Mouse (Mus musculus): Measurements from ENCODE around the gene Dlgap4. TPM values are rescaled to one million over a fixed set of nuclear protein-coding genes. Genes with fewer than 3 reads are reported as not detected.

Dlgap4 gene
- polyA plus RNA-seq, 1 experiment from 2014 or later, result 66.4 TPM

DNA sequence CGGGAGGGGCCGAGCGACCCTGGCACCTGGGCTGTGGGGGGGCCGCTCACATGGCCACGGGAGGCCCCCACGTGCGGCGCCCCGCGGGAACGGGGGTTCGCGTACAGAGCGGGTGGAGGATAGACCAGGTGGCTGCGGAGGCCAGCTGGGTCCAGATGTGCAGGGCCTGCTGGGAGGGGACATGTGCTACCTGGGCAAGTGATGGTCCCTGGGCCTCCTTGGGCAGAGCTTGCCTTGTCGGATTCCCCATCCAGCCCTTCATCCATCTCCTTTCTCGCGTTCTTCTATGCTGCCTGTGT is 702 bp downstream of the Dlgap4 start:
- no peaks in the 10 kb centered on the region for H3K9me3 ChIP-seq (ENCODE audit: control insufficient read depth, low read length)
- 0% methylated on average over 18 of the region's 18 CpGs for WGBS

GRCm38 (mm10) chr2:156614661-156615654 is 1.5 kb downstream of the Dlgap4 start:
- peak; percentile 13; the same call in 1 of the 2 replicates for ATAC-seq (ENCODE audit: low read depth)
- WGBS, result 9% methylated on average over 31 of the region's 31 CpGs
- no peak overlapping the region for H3K27ac ChIP-seq (ENCODE audit: low read length)
- no peaks in the 10 kb centered on the region for H3K36me3 ChIP-seq (ENCODE audit: control insufficient read depth, insufficient read depth, low read length)
- H3K4me1 ChIP-seq (replicated peaks; ENCODE audit: control insufficient read depth, insufficient read depth, low read length), result peaks cover 16% of the 10 kb centered on the region
- H3K4me2 ChIP-seq (ENCODE audit: low read depth, low read length), result peak overlapping the region; percentile 99; the same call in 1 of the 2 replicates
- no peak overlapping the region for H3K9ac ChIP-seq (ENCODE audit: low read length)
- no peaks in the 10 kb centered on the region for H3K9me3 ChIP-seq (ENCODE audit: control insufficient read depth, low read length)
- H3K4me3 ChIP-seq (ENCODE audit: low read length), result peak overlapping the region; percentile 16
- peaks cover 63% of the 10 kb centered on the region for H3K27me3 ChIP-seq (ENCODE audit: control insufficient read depth, insufficient read depth, low read depth, low read length)

More for the DNA sequence above, 702 bp downstream of the Dlgap4 start:
- Histone ChIP-seq H3K4me2 (ENCODE audit: low read depth, low read length) (peak overlapping the region; percentile 99), H3K36me3 (ENCODE audit: control insufficient read depth, insufficient read depth, low read length) (no peaks in the 10 kb centered on the region), H3K27me3 (ENCODE audit: control insufficient read depth, insufficient read depth, low read depth, low read length) (peaks cover 63% of the 10 kb centered on the region), H3K4me1 (replicated peaks; ENCODE audit: control insufficient read depth, insufficient read depth, low read length) (peaks cover 16% of the 10 kb centered on the region), H3K9ac (ENCODE audit: low read length) (peak overlapping the region; percentile 67), H3K4me3 (ENCODE audit: low read length) (peak overlapping the region; percentile 67), H3K27ac (ENCODE audit: low read length) (no peak overlapping the region)
- ATAC-seq (ENCODE audit: low read depth), result no peak; the same call in 1 of the 2 replicates

- H3K9me3 ChIP-seq (ENCODE audit: control insufficient read depth, low read length), result no peaks in the 10 kb centered on the region
- no peak for ATAC-seq (ENCODE audit: low read depth)
- H3K4me1 ChIP-seq (replicated peaks; ENCODE audit: control insufficient read depth, insufficient read depth, low read length), result peaks cover 16% of the 10 kb centered on the region
- no peak overlapping the region for H3K4me2 ChIP-seq (ENCODE audit: low read depth, low read length)
- H3K27ac ChIP-seq (ENCODE audit: low read length), result no peak overlapping the region
- H3K27me3 ChIP-seq (ENCODE audit: control insufficient read depth, insufficient read depth, low read depth, low read length), result peaks cover 58% of the 10 kb centered on the region
- H3K4me3 ChIP-seq (ENCODE audit: low read length), result no peak overlapping the region
- no peaks in the 10 kb centered on the region for H3K36me3 ChIP-seq (ENCODE audit: control insufficient read depth, insufficient read depth, low read length)
- 64% methylated on average over 7 of the region's 7 CpGs for WGBS
- H3K9ac ChIP-seq (ENCODE audit: low read length), result no peak overlapping the region
These were observed 3.0 kb downstream of the Dlgap4 start for GRCm38 (mm10) chr2:156616513-156616912.

DNA sequence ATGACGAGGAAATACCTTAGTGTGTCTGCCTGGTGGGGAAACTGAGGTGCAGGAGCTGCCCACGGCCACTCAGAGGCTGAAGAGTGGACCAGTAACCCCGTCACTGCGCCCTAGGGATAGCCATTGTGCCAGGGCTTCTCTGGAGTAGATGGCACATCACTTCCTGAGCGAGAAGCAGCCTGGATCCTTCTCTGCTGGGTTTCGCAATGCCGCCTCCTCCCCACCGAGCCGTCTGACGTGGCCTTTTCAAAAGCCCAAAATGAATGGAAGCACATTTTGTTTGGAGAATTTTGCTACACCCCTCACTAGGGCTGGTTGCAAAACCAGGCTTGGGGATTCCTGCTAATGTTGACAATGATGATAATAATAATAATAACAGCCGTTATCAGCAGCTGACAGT is 4.0 kb downstream of the Dlgap4 start:
- ATAC-seq (ENCODE audit: low read depth), result peak; percentile 21; the same call in 1 of the 2 replicates
- H3K9ac ChIP-seq (ENCODE audit: low read length), result no peak overlapping the region
- peaks cover 48% of the 10 kb centered on the region for H3K27me3 ChIP-seq (ENCODE audit: control insufficient read depth, insufficient read depth, low read depth, low read length)
- no peak overlapping the region for H3K4me3 ChIP-seq (ENCODE audit: low read length)
- 28% methylated on average over 11 of the region's 11 CpGs for WGBS
- H3K4me2 ChIP-seq (ENCODE audit: low read depth, low read length), result 0 out of 2 replicates have a peak overlapping the region, but pooled peaks have one; percentile 26
- H3K27ac ChIP-seq (ENCODE audit: low read length), result no peak overlapping the region
- H3K36me3 ChIP-seq (ENCODE audit: control insufficient read depth, insufficient read depth, low read length), result no peaks in the 10 kb centered on the region
- H3K9me3 ChIP-seq (ENCODE audit: control insufficient read depth, low read length), result no peaks in the 10 kb centered on the region
- peaks cover 16% of the 10 kb centered on the region for H3K4me1 ChIP-seq (replicated peaks; ENCODE audit: control insufficient read depth, insufficient read depth, low read length)

DNA sequence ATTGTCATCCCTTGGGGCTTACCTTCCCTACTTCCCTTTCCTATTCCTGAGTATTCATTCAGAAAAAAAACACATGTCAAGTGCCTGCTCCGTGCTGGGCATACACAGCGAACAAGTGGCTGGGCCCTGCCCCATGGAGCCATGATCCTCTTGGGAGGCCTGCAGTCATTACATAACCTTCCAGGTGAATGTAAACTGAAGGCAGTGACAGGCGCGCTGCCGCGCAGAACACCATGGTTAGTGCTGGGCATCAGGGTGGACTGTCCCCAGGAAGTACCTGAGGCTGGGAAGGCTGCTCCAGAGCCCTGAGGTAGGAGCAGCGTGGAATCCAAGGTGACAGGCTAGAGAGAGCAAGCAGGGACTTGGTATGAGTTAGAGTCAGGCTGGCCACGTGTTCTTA is 7.4 kb downstream of the Dlgap4 start:
- ATAC-seq (ENCODE audit: low read depth), result no peak
- 65% methylated on average over 8 of the region's 8 CpGs for WGBS
- H3K9ac ChIP-seq (ENCODE audit: low read length), result no peak overlapping the region
- no peaks in the 10 kb centered on the region for H3K4me1 ChIP-seq (replicated peaks; ENCODE audit: control insufficient read depth, insufficient read depth, low read length)
- no peak overlapping the region for H3K4me2 ChIP-seq (ENCODE audit: low read depth, low read length)
- peaks cover 15% of the 10 kb centered on the region for H3K27me3 ChIP-seq (ENCODE audit: control insufficient read depth, insufficient read depth, low read depth, low read length)
- no peaks in the 10 kb centered on the region for H3K36me3 ChIP-seq (ENCODE audit: control insufficient read depth, insufficient read depth, low read length)
- no peak overlapping the region for H3K4me3 ChIP-seq (ENCODE audit: low read length)
- no peak overlapping the region for H3K27ac ChIP-seq (ENCODE audit: low read length)
- H3K9me3 ChIP-seq (ENCODE audit: control insufficient read depth, low read length), result no peaks in the 10 kb centered on the region

DNA sequence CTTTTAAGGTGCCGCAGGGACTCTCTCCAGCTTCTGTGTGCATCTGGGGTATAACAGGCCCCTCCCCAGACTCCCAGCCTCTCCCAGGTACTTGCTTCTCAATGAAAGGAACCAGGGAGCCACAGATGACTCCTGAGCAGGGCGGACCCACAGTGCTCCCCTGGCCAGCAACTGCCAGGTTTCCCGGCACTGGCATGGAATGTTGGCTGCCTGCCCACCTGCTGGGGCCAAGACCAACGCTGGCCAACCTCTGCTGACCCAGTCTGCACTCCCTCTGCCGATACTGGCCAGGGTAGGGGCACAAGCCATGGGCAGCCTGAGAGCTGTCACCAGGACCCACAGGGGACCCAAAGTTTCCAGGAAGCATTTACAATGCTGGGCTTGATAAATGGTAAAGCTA is 7.9 kb downstream of the Dlgap4 start:
- H3K27ac ChIP-seq (ENCODE audit: low read length), result no peak overlapping the region
- H3K36me3 ChIP-seq (ENCODE audit: control insufficient read depth, insufficient read depth, low read length), result no peaks in the 10 kb centered on the region
- H3K9ac ChIP-seq (ENCODE audit: low read length), result no peak overlapping the region
- no peak overlapping the region for H3K4me2 ChIP-seq (ENCODE audit: low read depth, low read length)
- H3K27me3 ChIP-seq (ENCODE audit: control insufficient read depth, insufficient read depth, low read depth, low read length), result peaks cover 9% of the 10 kb centered on the region
- no peaks in the 10 kb centered on the region for H3K9me3 ChIP-seq (ENCODE audit: control insufficient read depth, low read length)
- ATAC-seq (ENCODE audit: low read depth), result no peak
- no peaks in the 10 kb centered on the region for H3K4me1 ChIP-seq (replicated peaks; ENCODE audit: control insufficient read depth, insufficient read depth, low read length)
- no peak overlapping the region for H3K4me3 ChIP-seq (ENCODE audit: low read length)
- 41% methylated on average over 5 of the region's 5 CpGs for WGBS

DNA sequence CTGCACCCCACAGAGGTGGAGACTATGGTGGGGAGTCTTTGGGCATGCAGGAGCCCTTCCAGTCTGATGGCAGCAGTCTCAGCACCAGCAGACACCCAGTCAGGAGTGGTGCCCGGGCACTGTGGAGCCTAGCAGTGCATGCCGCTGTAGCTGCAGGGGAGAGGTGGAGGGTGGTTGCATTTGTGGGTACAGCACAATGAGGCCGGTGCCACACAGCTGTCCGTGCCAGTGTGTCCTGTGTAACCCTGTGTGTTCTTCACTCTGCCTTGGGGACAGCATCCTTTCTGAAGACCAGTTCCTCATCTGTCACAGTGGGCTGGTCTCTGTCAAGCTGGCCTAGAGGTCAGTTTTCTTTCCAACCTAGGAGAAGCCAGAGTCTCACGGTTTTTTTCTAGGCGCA is 8.7 kb downstream of the Dlgap4 start:
- H3K4me1 ChIP-seq (replicated peaks; ENCODE audit: control insufficient read depth, insufficient read depth, low read length), result no peaks in the 10 kb centered on the region
- H3K9me3 ChIP-seq (ENCODE audit: control insufficient read depth, low read length), result no peaks in the 10 kb centered on the region

DNA sequence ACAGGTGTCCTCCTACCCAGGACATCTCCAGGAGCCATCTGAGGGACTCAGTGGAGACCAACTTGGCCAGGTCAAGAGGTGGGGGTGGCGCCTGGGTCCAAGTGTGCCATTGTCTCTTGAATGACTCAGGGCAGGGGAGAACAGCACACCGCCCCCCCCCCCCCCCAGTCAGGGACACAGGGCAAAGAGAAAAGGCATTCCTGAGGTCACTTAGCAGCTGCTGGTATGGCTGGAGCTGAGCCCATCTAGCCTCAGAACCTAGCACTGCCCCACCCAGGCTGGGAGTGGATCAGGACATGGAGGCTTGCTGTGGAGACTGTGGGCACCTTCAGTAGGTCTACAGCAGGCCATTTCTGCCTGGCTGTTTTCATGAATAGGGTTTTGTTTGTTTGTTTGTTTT is 9.7 kb downstream of the Dlgap4 start:
- H3K9me3 ChIP-seq (ENCODE audit: control insufficient read depth, low read length), result no peaks in the 10 kb centered on the region
- no peaks in the 10 kb centered on the region for H3K36me3 ChIP-seq (ENCODE audit: control insufficient read depth, insufficient read depth, low read length)
- peaks cover 3% of the 10 kb centered on the region; the same call in 1 of the 2 replicates for H3K27me3 ChIP-seq (ENCODE audit: control insufficient read depth, insufficient read depth, low read depth, low read length)
- no peak for ATAC-seq (ENCODE audit: low read depth)
- no peak overlapping the region for H3K27ac ChIP-seq (ENCODE audit: low read length)
- H3K4me3 ChIP-seq (ENCODE audit: low read length), result no peak overlapping the region
- H3K4me1 ChIP-seq (replicated peaks; ENCODE audit: control insufficient read depth, insufficient read depth, low read length), result no peaks in the 10 kb centered on the region
- no peak overlapping the region for H3K9ac ChIP-seq (ENCODE audit: low read length)
- H3K4me2 ChIP-seq (ENCODE audit: low read depth, low read length), result no peak overlapping the region
- WGBS, result 88% methylated on average over 2 of the region's 2 CpGs

More for the DNA sequence above, 8.7 kb downstream of the Dlgap4 start:
- no peak for ATAC-seq (ENCODE audit: low read depth)
- H3K27ac ChIP-seq (ENCODE audit: low read length), result no peak overlapping the region
- no peak overlapping the region for H3K4me3 ChIP-seq (ENCODE audit: low read length)
- H3K27me3 ChIP-seq (ENCODE audit: control insufficient read depth, insufficient read depth, low read depth, low read length), result peaks cover 3% of the 10 kb centered on the region; the same call in 1 of the 2 replicates
- no peaks in the 10 kb centered on the region for H3K36me3 ChIP-seq (ENCODE audit: control insufficient read depth, insufficient read depth, low read length)
- no peak overlapping the region for H3K9ac ChIP-seq (ENCODE audit: low read length)
- 85% methylated on average over 6 of the region's 6 CpGs for WGBS
- no peak overlapping the region for H3K4me2 ChIP-seq (ENCODE audit: low read depth, low read length)

DNA sequence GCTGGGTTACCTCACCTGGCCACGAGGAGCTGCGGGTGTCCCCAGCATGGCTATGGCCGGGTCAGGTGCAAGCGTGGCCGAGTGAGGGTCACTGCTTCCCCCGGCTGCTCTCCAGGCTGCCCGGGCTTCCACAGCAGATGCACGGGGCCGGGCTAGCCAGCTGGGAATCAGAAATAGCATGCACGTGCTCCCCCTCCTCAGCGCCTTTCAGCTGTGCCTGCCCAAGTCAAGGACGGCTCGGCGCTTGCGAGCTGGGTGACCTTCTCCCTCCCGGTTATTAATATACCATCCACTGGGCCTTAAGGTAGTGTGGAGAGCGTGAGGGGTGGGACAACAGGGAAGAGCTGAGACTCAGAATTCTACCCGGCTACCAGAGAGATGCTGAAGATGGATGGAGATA is 11.8 kb downstream of the Dlgap4 start:
- Histone ChIP-seq H3K4me2 (ENCODE audit: low read depth, low read length) (no peak overlapping the region), H3K4me3 (ENCODE audit: low read length) (no peak overlapping the region), H3K27ac (ENCODE audit: low read length) (no peak overlapping the region), H3K27me3 (ENCODE audit: control insufficient read depth, insufficient read depth, low read depth, low read length) (no peaks in the 10 kb centered on the region), H3K9me3 (ENCODE audit: control insufficient read depth, low read length) (no peaks in the 10 kb centered on the region), H3K36me3 (ENCODE audit: control insufficient read depth, insufficient read depth, low read length) (no peaks in the 10 kb centered on the region), H3K9ac (ENCODE audit: low read length) (no peak overlapping the region), H3K4me1 (replicated peaks; ENCODE audit: control insufficient read depth, insufficient read depth, low read length) (no peaks in the 10 kb centered on the region)
- WGBS, result 69% methylated on average over 18 of the region's 18 CpGs
- ATAC-seq (ENCODE audit: low read depth), result no peak
